Mouse (Mus musculus) cerebellum, adult 2 months (tissue): ENCODE measurements at regions not wholly inside any gene's neighbourhood (a gene's known extent, or its start where the extent isn't known, plus 50 kb on each side); places are given as distances from the start of the nearest gene placed in this dataset.

Experiments used
- CTCF ChIP-seq: fragments of 200-500 bp; IDR thresholded peaks from 2 replicates; pipeline ENCODE4 v1.5.1; 2011; ENCODE audit warnings: low read depth, mild to moderate bottlenecking, control low read depth, low read length, moderate library complexity, borderline replicate concordance; ENCODE audit not compliant: insufficient read depth
- POLR2A ChIP-seq: fragments of 200-500 bp; IDR thresholded peaks from 2 replicates; pipeline ENCODE4 v1.6.1; 2011; ENCODE audit warnings: low read length, control low read depth, borderline replicate concordance; ENCODE audit not compliant: insufficient read depth

- TF ChIP-seq CTCF (no peak), POLR2A (no peak)
These were observed 285.1 kb upstream of the Castor2 start for GRCm38 (mm10) chr5:133814436-133814835.
